Mouse (Mus musculus) thymus, adult 18-20 months (tissue): Measurements from ENCODE around the gene Zcchc17.
A peak's percentile ranks its signal among the peaks of the same experiment; 100 is the strongest.

Experiments
- DNase-seq, 2 experiments: peaks; one replicate each; pipeline ENCODE4 v3.0.0; 2022; ENCODE audit warnings: mixed read lengths in 2 of 2

Gene Zcchc17

GRCm38 (mm10) chr4:130359486-130360237 lies at the start of gene Zcchc17, which contains the start of gene Snrnp40:
Gene Zcchc17, minus strand, starts transcription at chr4:130359943.
Gene Snrnp40, plus strand, starts transcription at chr4:130360132.
- peak; percentile 97 to 98 for DNase-seq

DNA sequence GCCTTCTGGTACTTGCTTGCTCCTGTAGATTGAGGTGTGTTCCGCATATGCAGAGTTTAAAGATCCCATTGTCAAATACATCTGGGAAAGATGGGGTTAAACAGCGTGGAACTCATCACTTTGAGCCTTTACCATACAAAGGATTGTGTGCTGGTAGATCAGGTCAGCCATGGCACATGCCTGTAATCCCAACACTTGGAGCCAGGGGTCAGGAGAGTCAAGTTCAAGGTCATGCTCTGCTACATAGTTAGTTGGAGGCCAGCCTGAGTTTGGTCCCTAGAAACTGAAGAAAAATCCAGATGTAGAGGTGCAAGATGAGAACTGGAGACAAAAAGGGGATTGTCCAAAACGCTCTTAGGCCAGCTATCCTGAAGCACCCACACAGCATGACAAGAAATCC lies 31.5 kb upstream of the Zcchc17 start:
- DNase-seq: no peak

DNA sequence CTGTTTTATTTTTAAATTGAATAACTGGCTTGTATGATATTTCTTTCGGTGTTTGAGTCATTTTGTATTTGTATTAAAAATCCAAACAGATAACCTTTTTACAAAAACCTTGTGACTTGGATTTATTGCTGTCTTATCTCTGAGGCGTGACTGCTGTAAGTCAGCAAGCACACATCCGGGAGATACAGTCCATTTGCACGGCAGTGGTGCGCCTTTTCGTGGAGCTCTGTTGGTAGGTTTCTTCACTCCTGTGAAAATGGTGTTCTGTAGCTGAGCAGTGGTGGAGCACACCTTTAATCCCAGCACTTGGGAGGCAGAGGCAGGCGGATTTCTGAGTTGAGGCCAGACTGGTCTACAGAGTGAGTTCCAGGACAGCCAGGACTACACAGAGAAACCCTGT lies 30.2 kb upstream of the Zcchc17 start:
- DNase-seq: no peak

DNA sequence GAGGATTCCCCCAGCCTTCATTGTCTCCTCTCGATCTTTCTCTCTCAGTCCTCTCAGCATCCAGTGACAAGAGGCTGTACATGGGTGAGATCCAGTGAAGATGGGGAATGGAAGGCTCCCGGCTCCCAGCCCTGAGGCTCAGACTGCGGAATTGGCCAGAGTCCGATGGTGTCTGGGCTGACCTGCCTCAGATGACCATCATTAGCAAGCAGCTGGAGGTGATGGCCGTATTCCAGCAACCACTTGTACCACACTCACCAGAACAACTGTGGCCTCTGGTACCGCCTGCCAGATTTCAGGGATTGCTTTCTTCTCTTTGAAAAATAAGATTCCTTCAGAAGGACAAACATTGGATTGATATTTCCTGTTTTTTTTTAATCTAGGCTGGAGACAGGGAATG lies 29.8 kb upstream of the Zcchc17 start:
- no peak for DNase-seq

- no peak for DNase-seq
These were observed 27.5 kb upstream of the Zcchc17 start for GRCm38 (mm10) chr4:130387256-130387655.

GRCm38 (mm10) chr4:130380418-130380817 lies 20.7 kb upstream of the Zcchc17 start:
- no peak for DNase-seq

DNA sequence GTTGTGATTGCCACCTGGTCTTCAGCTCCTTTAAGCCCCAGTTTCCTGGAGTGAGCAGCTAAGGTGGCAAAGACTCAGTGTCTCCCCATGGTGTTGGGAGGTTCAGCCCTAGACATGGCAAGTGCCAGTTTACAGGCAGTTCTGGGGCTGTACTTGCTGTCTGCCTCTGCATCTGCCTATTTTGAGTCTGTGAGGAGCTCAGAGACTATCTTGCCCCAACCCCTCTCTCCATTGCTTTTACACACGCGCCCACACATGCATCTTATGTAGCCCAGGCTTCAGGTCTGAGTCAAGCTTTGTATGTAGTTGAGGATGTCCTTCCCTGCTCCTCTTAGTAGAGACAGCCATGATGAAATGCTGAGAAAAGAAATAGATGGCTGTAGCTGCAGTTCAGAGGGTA lies 19.4 kb upstream of the Zcchc17 start:
- DNase-seq: no peak

DNA sequence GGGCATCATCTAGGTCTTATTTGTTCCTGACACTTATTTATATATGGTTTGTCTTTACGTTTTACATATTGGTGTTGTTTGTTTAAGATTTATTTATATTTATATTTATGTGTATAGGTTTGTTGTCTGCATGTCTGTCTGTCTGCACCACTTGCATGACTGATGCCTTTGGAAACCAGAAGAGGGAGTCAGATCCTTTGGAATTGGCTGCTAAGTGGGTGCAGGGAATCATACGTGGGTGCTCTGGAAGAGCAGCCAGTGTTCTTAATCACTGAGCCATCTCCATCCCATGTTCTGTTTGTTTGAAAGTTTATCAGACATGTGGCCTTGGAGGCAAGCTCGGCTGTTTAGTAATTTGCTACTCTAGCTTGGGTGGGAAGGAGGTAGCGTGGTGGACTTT lies 17.8 kb upstream of the Zcchc17 start:
- DNase-seq: no peak

- DNase-seq: no peak
These were observed 16.9 kb upstream of the Zcchc17 start for GRCm38 (mm10) chr4:130376675-130377074.

GRCm38 (mm10) chr4:130360238-130360590 lies 471 bp upstream of the Zcchc17 start:
- DNase-seq: no peak

GRCm38 (mm10) chr4:130357946-130358345 lies 1.8 kb downstream of the Zcchc17 start:
- DNase-seq: no peak

GRCm38 (mm10) chr4:130352588-130352987 lies 7.2 kb downstream of the Zcchc17 start:
- DNase-seq: no peak

DNA sequence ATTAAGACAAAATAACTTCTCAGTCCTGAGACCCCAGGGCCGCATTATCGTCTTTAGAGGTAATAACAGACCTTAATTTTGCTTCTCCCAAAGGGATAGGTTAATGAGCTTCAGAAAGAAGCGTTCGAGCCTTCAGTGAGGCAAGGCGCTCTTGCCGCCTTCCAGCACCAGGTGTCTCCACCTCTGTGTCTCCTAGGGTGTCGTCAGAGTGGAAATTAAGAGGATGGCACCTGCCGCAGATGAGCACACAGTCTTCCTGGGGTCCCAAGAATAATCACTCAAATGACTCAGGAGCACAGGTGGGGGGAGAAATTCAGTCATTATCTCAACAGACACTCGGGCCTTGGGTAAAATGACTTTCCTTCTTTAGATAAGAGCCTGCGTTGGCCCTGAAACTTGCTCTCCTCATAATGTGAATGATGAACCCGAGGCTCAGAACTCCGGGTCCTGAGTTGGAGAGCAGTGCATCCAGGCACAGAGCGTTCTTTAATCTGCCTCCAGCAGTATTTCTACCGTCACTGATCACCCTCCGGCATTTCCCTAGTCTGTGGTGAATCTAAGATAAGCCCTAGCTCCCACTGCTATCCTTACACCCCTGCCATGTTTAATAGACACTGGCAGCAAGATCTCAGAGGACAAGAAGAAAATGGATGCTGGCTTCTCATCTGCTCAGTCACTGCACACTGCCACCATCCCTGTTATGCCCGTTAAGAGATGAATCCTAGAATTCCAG lies 8.9 kb downstream of the Zcchc17 start:
- no peak for DNase-seq

DNA sequence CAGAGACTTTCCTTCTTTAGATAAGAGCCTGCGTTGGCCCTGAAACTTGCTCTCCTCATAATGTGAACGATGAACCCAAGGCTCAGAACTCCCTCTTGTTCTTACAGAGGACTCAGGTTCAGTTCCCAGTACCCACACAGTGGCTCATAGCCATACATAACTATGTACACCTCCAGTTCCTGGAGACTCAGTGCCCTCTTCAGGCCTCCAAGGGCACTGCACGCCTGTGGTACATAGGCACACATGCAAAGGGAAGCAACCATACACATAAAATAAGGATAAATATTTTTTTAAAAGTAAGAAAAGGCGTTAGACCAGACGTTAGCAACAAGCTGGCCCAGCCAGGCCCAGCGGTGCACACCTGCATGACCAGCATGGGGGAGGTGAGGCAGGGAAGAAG lies 10.1 kb downstream of the Zcchc17 start:
- no peak for DNase-seq

DNA sequence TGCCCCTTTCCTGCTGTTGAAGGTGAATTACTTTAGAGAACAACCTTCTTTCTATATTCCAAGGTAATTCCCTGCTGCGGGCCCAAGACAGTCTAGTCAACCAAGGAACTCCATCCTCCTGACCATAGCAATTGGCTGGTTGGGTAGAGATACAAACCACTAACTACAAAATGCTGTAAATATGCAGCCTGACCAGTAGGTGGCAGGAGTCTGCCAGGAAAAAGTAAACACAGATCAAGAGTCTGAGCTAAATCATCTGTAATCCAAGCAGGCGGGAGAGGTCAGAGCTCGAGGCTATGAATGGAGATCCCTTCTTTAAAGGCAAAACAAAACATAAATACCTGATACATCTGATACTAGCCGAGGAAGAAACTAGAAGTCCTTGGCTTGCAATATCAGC lies 18.1 kb downstream of the Zcchc17 start:
- DNase-seq: peak; percentile 4 to 8

GRCm38 (mm10) chr4:130335867-130336266 lies 23.9 kb downstream of the Zcchc17 start:
- DNase-seq: no peak

DNA sequence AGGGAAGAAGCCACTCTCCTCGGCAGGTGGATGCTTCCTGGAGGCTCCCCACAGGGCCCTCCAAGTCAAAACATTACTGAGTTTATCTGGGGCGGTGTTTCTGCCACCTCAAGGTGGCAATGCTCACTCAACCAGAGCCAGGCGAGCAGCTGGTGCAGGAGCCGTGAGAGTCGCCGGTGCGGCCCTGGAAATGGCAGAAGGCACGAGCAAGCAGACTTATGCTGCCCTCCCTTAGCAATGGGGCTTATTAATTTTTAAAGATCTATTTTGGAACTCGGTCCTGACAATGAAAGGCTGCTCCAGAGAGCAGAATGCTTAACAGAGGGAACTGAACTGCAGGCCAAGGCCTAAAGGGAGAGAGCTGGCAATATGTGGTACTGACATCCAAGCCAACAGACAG lies 32.4 kb downstream of the Zcchc17 start:
- DNase-seq: no peak

DNA sequence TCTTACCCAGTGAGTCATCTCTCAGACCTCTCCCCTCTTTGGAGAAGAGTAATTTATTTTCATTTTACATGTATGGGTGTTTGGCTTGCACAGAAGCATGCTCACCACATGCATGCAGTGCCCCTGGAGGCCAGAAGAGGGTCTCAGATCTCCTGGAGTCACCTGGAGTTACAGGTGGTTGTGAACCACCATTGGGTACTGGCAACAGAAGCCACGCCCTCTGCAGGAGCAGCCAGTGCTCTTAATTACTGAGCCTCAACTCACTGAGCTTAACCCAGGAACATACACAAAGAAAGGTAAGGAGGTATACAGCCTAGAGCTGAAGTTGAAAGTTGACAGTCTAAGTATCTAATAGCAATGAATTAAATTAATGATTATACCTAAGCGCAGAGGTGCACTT lies 34.3 kb downstream of the Zcchc17 start:
- no peak for DNase-seq

DNA sequence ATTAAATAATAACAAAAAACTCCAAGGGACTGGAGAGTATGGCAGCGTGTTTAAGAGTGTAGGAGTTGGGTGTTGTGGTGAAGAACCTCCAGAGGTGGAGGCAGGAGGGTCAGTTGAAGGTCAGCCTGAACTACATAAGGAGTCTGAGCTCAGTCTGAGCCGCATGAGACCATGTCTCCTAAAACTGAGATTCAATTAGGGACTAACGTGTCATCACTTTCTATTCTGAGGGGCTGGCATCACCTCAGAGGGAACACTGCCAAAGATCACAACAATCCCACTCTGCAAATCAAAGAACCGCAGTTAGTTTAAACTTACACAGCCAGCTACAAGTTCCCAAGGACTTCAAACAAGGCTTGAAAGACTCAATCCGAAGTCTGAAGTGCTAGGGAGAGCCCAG lies 36.1 kb downstream of the Zcchc17 start:
- DNase-seq: no peak

DNA sequence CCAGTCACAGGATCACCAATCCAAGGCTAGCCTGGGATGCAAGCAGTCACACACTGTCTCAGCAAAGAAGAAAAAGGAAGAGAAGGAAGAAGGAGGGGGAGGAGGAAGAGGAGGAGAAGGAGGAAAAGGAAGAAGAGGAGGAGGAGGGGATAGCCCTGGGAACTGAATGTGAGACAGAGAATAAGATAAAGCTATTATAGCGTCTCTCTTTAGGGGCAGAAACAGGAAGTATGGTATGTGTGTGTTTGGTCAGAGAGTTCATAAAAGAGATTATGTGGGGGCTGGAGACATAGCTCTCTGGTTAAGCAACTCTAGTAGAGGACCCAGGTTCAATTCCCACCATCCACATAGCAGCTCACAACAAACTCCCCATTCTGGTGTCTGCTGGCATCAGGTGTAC lies 36.6 kb downstream of the Zcchc17 start:
- no peak for DNase-seq

DNA sequence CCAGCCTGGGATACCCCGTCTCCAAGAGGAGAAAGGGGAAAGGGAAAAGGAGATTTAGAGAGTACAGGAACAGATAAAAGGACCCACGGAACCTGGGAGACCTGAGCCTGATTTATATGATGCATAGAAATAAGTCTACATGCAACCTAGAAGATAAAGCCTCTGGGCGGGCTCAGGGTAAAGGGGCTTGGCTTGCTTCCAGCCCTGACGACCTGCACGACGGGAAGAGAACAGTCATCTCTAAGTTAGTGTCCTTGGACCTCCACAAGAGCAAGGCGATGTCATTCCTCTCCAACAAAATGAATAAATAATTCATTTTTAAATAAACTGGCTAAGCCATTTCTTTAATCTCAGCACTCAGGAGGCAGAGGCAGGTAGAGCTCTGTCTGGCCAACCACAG lies 37.2 kb downstream of the Zcchc17 start:
- no peak for DNase-seq

DNA sequence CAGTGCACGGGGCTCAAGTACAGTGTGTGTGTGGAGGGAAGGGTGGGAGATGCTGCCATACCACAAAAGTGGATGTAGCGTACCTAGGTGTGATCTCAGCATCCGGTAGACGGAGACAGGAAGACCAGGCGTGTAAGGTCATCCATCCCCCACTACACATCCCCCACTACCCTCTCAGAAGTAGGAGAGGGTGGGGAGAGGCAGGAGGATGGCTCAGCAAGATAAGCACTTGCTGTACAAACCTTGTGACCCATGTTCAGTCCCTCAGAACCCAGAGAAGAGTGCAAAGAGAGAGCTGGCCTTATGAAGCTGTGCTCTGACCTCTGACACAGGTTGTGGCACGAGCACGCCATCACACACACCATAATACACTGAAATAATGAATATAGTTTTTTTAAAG lies 38.1 kb downstream of the Zcchc17 start:
- no peak for DNase-seq

DNA sequence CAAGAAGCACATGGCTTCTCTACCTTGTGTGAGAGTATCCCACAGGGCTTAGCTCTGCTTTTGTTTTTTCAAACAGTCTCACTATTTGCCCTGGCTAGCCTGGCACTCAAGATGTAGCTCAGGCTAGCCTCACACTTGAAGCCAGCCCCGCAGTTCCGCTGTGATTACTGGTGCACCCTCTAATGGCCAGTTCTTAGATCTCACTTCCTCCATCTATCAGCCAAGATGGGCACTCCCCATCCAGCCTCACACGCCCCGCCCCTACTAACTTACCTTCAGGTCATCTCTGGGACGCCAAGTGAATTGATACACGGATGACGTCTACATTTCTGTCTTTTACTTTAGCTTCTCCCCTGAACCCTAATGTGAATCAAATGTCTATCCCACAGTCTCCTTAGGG lies 40.2 kb downstream of the Zcchc17 start:
- no peak for DNase-seq

DNA sequence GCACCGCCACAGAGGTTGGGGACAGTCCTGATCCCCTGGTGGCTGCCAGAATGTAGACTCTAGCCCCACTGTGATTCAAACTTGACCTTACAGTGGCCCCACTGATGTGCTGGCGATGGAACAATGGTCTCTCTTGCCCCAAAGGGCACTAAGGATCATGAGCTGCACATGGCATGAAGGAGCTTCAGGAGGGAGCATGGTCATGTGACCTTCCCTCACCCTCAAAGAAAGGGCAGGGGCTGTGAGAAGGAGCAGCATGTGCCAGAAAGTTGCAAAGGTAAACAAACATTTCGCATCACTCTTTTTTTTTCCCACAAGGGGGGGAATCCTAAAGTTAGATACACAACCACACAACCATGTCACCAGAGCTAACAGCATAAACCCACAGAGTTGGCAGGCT lies 41.6 kb downstream of the Zcchc17 start:
- no peak for DNase-seq

DNA sequence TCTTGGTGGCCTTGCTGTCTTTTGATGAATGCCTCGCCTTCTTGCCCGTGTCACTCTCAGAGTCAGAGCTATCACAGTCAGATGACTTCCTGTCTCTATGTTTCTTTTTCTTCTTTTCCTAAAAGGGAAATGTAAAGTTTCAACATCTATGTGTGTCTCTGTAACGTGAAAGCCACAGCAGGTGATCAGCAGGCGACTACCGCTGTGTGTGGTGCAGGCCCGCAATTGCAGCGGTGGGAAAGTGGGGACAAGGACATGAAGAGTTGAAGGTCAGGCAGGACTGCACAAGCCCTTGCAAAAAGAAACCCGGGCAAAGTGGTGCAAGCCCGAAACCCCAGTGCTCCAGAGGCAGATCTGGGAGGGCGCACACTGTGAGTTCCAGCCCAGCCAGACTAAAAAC lies 43.1 kb downstream of the Zcchc17 start:
- DNase-seq: no peak
